Mouse (Mus musculus): ENCODE data around the gene Cerk. TPM values are rescaled to one million over a fixed set of nuclear protein-coding genes. Genes with fewer than 3 reads are reported as not detected.

Gene Cerk
- polyA plus RNA-seq (2011; ENCODE audit: insufficient read depth, insufficient read length, low replicate concordance, missing spikeins) = 23.0 and 42.5 TPM in 2 replicates

GRCm38 (mm10) chr15:86185689-86186569 lies at the start of gene Cerk:
Gene Cerk (minus strand): TSS chr15:86186141.
- Histone ChIP-seq H3K27ac (ENCODE audit: control insufficient read depth, insufficient read depth, low read depth, low read length, poor library complexity) (peak within 1 kb of the TSS; percentile 84), H3K4me1 (ENCODE audit: control insufficient read depth, insufficient read depth, low read length) (peaks cover 4% of the 10 kb centered on the region; the same call in 1 of the 2 replicates), H3K4me3 (replicated peaks; ENCODE audit: control insufficient read depth, low read depth, low read length) (peak within 1 kb of the TSS; percentile 68)
- TF ChIP-seq POLR2A (IDR thresholded peaks at IDR 0.05; ENCODE audit: borderline replicate concordance, control insufficient read depth, low read depth, low read length) = peak; percentile 39; the same call in 1 of the 2 replicates
- peak; percentile 30; the same call in 1 of the 2 replicates for TF ChIP-seq CTCF (IDR thresholded peaks at IDR 0.05; ENCODE audit: control insufficient read depth, insufficient read depth, low read length)
- WGBS = 3% methylated on average over 43 of the region's 43 CpGs

GRCm38 (mm10) chr15:86234517-86235441 lies 48.8 kb upstream of the Cerk start:
- WGBS = 56% methylated on average over 22 of the region's 22 CpGs
- H3K4me3 ChIP-seq (replicated peaks; ENCODE audit: control insufficient read depth, low read depth, low read length) = no peak overlapping the region
- H3K4me1 ChIP-seq (ENCODE audit: control insufficient read depth, insufficient read depth, low read length) = no peaks in the 10 kb centered on the region; the same call in 1 of the 2 replicates
- H3K27ac ChIP-seq (ENCODE audit: control insufficient read depth, insufficient read depth, low read depth, low read length, poor library complexity) = peak overlapping the region; percentile 44; the same call in 1 of the 2 replicates
- no peak for TF ChIP-seq CTCF (IDR thresholded peaks at IDR 0.05; ENCODE audit: control insufficient read depth, insufficient read depth, low read length)
- TF ChIP-seq POLR2A (IDR thresholded peaks at IDR 0.05; ENCODE audit: borderline replicate concordance, control insufficient read depth, low read depth, low read length) = no peak

GRCm38 (mm10) chr15:86234001-86234400 lies 48.1 kb upstream of the Cerk start:
- Histone ChIP-seq H3K4me3 (replicated peaks; ENCODE audit: control insufficient read depth, low read depth, low read length) (no peak overlapping the region), H3K27ac (ENCODE audit: control insufficient read depth, insufficient read depth, low read depth, low read length, poor library complexity) (no peak overlapping the region), H3K4me1 (ENCODE audit: control insufficient read depth, insufficient read depth, low read length) (no peaks in the 10 kb centered on the region; the same call in 1 of the 2 replicates)
- TF ChIP-seq CTCF (IDR thresholded peaks at IDR 0.05; ENCODE audit: control insufficient read depth, insufficient read depth, low read length) = no peak
- TF ChIP-seq POLR2A (IDR thresholded peaks at IDR 0.05; ENCODE audit: borderline replicate concordance, control insufficient read depth, low read depth, low read length) = no peak
- 78% methylated on average over 5 of the region's 5 CpGs for WGBS

GRCm38 (mm10) chr15:86231831-86232512 lies 46.0 kb upstream of the Cerk start:
- no peak for TF ChIP-seq POLR2A (IDR thresholded peaks at IDR 0.05; ENCODE audit: borderline replicate concordance, control insufficient read depth, low read depth, low read length)
- TF ChIP-seq CTCF (IDR thresholded peaks at IDR 0.05; ENCODE audit: control insufficient read depth, insufficient read depth, low read length) = no peak
- Histone ChIP-seq H3K4me3 (replicated peaks; ENCODE audit: control insufficient read depth, low read depth, low read length) (no peak overlapping the region), H3K4me1 (ENCODE audit: control insufficient read depth, insufficient read depth, low read length) (peaks cover 1% of the 10 kb centered on the region; the same call in 1 of the 2 replicates), H3K27ac (ENCODE audit: control insufficient read depth, insufficient read depth, low read depth, low read length, poor library complexity) (no peak overlapping the region)
- 68% methylated on average over 7 of the region's 7 CpGs for WGBS

GRCm38 (mm10) chr15:86231170-86231569 lies 45.2 kb upstream of the Cerk start:
- 77% methylated on average over 1 of the region's 1 CpGs for WGBS
- TF ChIP-seq CTCF (IDR thresholded peaks at IDR 0.05; ENCODE audit: control insufficient read depth, insufficient read depth, low read length) = no peak
- TF ChIP-seq POLR2A (IDR thresholded peaks at IDR 0.05; ENCODE audit: borderline replicate concordance, control insufficient read depth, low read depth, low read length) = no peak
- H3K4me1 ChIP-seq (ENCODE audit: control insufficient read depth, insufficient read depth, low read length) = peaks cover 1% of the 10 kb centered on the region; the same call in 1 of the 2 replicates
- H3K4me3 ChIP-seq (replicated peaks; ENCODE audit: control insufficient read depth, low read depth, low read length) = no peak overlapping the region
- no peak overlapping the region for H3K27ac ChIP-seq (ENCODE audit: control insufficient read depth, insufficient read depth, low read depth, low read length, poor library complexity)

- 49% methylated on average over 11 of the region's 11 CpGs for WGBS
- no peak overlapping the region for H3K27ac ChIP-seq (ENCODE audit: control insufficient read depth, insufficient read depth, low read depth, low read length, poor library complexity)
Measured at GRCm38 (mm10) chr15:86229623-86230022, 43.7 kb upstream of the Cerk start.

GRCm38 (mm10) chr15:86229088-86229487 lies 43.1 kb upstream of the Cerk start:
- H3K4me3 ChIP-seq (replicated peaks; ENCODE audit: control insufficient read depth, low read depth, low read length) = no peak overlapping the region
- no peak overlapping the region for H3K27ac ChIP-seq (ENCODE audit: control insufficient read depth, insufficient read depth, low read depth, low read length, poor library complexity)
- TF ChIP-seq CTCF (IDR thresholded peaks at IDR 0.05; ENCODE audit: control insufficient read depth, insufficient read depth, low read length) (no peak), POLR2A (IDR thresholded peaks at IDR 0.05; ENCODE audit: borderline replicate concordance, control insufficient read depth, low read depth, low read length) (no peak)
- peaks cover 5% of the 10 kb centered on the region; the same call in 1 of the 2 replicates for H3K4me1 ChIP-seq (ENCODE audit: control insufficient read depth, insufficient read depth, low read length)
- 89% methylated on average over 8 of the region's 8 CpGs for WGBS

More at GRCm38 (mm10) chr15:86229623-86230022, 43.7 kb upstream of the Cerk start:
- no peak for TF ChIP-seq CTCF (IDR thresholded peaks at IDR 0.05; ENCODE audit: control insufficient read depth, insufficient read depth, low read length)
- no peak for TF ChIP-seq POLR2A (IDR thresholded peaks at IDR 0.05; ENCODE audit: borderline replicate concordance, control insufficient read depth, low read depth, low read length)
- H3K4me3 ChIP-seq (replicated peaks; ENCODE audit: control insufficient read depth, low read depth, low read length) = no peak overlapping the region
- H3K4me1 ChIP-seq (ENCODE audit: control insufficient read depth, insufficient read depth, low read length) = peaks cover 3% of the 10 kb centered on the region; the same call in 1 of the 2 replicates

Measured in bone marrow, adult 2 months (tissue).